Mouse (Mus musculus) thymus, postnatal 14 days (tissue): ENCODE data around the gene Nap1l5.
"Not testable (repeated sequence)": the region's sequence is repeated elsewhere in the genome, so short reads cannot be mapped to it uniquely, and the experiment has no call there.

Experiments
- DNase-seq: peaks from one replicate; pipeline ENCODE4 v3.0.0; 2021

The Nap1l5 gene

DNA sequence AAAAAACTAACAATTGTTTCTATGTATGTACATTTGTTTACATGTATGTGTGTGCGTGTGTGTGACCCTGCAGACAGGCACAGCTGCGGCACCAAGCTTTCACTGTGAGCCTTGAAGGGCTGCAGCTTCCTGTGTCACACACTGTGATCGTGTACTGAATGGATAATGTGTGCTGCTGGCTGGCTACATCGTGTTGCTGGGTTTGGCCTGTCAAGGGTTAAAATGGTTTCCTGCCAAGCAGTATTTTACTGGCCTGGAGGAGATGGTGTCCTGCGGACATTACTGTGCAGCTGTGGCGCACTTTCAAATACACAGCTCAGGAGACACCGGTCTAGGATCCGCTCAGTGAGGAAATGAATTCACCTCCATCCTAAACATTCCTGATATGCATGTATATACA lies 3.7 kb downstream of the Nap1l5 start:
- peak; percentile 14 for DNase-seq

- DNase-seq: no peak
Observed at GRCm38 (mm10) chr6:58900536-58900935, 6.3 kb downstream of the Nap1l5 start.

DNA sequence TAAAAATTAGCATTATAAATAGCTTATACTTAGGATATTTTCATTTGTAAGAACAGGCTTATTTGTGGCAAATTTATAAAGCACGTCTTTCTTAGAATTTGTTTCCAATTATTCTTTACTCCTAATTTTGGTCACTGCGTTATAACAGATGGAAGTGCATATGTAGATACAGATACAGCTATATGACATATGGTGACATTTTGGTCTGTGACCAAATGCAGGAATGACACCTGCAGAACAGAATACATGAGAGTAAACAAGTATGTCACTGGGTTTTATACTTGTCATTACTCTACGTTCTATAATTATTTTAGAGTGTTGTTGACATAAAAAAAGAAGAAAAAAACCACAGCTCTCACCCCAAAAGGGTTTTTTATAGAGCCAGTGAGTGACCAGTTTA lies 7.8 kb downstream of the Nap1l5 start:
- no peak for DNase-seq

DNA sequence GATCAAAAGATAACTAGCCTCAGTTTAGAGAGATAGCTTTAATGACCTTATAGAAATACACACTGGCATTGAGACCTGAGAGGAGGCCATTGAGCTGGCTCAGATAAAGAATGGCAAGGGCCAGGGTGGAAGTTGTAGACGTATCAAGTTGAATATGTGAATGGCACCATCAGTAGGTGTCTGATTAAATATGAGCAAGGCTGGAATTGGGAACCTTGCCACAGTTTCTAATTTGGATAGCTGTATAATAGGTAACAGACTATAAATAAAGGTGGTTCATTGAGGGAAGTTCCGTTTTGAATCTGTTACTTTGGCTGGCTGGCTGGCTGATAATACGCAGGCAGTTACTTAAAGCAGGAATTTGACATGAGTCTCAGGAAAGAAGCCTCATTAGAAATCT lies 10.2 kb downstream of the Nap1l5 start:
- DNase-seq: no peak

DNA sequence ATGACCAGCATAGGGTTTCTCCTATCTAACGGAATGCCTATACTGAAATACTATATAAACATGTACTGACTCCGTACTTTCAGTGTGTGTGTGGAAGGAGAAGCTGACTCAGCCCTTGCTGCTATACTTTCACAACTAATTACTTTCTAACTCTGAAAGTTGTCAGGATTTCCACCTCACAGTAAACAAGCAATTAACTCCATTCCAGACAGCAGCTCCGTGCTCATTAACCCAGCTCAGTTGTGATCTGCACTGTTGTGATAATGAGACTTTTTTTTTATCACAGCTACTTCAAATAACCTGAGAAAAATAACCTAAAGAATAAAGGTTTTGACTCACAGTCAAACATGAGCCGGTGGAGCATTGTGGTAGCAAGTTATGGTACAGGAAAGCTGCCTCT lies 11.9 kb downstream of the Nap1l5 start:
- DNase-seq: no peak

DNA sequence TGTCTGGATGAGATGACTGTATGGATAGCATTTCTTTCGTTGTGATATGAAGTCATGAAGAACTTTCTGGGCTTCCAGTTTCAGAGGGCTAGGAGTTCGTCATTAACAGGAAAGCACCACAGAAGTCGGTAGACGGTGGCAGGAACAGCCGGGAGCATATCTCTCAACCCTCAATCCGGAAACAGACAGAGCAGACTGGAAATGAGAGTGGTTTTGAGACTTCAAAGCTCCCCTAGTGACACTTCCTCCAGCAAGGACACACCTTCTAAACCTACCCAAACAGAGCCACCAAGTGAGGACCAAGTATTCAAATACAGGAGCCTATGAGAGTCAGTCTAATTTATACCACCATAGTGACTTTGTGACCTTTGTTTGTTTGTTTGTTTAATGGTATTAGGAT lies 13.6 kb downstream of the Nap1l5 start:
- DNase-seq: peak; percentile 8

DNA sequence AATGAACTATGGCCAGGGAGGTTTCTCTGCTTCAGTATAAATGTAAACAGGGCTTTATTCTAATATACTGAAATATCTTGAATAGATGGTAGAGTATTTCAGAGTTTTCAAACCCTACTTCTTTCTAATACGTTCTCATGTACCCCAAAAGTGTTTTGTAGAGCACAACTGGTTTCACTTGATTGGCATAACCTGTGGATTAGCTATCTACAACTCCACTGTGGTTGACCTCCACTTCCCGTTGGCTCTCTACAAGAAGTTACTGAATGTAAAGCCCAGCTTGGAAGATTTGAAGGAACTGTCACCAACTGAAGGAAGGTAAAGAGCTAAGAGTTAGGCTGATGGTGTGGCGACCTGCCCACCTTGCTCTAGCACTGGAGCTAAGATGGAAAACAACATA lies 17.0 kb downstream of the Nap1l5 start:
- DNase-seq: no peak

GRCm38 (mm10) chr6:58882271-58882670 lies 24.6 kb downstream of the Nap1l5 start:
- no peak for DNase-seq

DNA sequence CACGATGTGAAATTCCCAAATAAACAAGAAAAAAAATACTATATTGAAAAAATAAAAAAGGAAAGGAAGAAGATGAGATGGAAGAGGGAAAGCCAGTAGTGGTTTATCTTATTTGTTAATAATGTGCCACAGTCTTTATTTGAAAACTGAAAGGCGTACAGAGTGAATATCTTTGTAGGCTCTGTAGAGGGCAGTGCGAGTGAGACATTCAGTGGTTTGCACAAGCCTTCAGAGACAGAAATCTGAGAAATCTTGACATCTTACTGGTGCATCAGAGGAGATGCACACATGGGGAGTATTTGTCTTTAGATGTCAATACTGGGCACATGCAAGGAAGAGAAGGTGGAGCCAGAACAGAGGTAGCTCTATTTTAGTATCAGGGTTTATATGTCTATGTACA lies 25.5 kb downstream of the Nap1l5 start:
- no peak for DNase-seq

GRCm38 (mm10) chr6:58880861-58881260 lies 26.0 kb downstream of the Nap1l5 start:
- DNase-seq: peak; percentile 21

DNA sequence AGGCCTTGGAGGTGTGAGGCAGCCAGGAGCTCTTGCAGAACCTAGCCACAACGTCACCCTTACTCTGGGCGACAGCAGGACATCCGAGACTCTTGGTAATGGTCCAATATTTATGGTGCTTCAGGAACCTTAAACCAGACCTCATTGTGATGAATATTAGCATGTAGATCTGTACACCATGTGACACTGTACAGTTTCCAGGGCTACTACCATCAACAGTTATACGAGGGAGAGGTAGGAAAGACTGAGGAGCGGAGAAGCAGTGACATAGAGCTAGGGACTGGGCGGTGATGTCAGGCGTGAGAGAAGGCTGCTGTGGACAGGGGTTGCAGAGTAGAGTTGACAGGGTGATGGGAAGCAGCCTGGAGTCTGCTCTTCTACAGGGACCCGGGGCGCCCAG lies 26.9 kb downstream of the Nap1l5 start:
- DNase-seq: no peak

- no peak for DNase-seq
Observed at GRCm38 (mm10) chr6:58879572-58879971, 27.3 kb downstream of the Nap1l5 start.

DNA sequence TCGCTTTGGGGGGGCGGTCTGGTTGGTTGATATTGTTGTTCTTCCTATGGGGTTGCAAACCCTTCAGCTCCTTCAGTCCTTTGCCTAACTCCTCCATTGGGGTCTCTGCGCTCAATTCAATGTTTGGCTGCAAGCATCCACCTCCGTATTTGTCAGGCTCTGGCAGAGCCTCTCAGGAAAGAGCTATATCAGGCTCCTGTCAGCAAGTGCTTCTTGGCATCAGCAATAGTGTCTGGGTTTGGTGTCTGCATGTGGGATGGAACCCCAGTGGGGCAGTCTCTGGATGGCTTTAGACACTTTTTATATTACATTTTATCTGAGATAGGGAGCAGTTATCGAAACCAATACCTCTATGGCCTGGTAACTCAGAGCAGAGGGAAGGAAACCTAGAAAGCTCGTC lies 39.0 kb downstream of the Nap1l5 start:
- not testable (repeated sequence) for DNase-seq

DNA sequence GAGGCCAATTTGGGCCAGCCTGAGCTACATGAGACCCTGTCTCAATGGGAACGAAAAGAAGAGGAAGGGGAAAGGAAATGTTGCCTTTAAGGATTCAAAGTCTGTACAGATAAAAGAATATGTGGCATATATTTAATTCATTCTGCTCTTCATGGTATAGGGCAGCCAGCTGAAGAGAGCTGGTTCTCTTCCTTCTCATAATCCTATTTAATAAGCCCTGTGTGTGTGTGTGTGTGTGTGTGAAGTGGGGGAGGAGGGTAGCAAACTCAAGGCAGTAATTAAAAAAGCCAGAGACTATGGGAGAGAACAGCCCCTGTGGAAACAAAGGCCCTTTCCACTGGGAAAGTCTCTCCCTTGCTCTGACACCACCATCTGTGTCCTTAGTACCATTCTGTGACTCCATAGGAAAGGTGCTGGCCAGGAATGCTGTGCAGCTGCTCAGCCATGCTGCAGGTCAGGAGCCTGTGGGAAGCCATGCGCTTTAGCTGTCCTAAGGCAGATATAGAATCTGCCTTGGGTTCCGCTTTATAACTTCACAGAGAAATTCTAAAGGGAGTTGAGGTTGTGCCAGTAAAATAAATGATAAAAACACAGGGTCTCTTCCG lies 43.1 kb downstream of the Nap1l5 start:
- no peak for DNase-seq

DNA sequence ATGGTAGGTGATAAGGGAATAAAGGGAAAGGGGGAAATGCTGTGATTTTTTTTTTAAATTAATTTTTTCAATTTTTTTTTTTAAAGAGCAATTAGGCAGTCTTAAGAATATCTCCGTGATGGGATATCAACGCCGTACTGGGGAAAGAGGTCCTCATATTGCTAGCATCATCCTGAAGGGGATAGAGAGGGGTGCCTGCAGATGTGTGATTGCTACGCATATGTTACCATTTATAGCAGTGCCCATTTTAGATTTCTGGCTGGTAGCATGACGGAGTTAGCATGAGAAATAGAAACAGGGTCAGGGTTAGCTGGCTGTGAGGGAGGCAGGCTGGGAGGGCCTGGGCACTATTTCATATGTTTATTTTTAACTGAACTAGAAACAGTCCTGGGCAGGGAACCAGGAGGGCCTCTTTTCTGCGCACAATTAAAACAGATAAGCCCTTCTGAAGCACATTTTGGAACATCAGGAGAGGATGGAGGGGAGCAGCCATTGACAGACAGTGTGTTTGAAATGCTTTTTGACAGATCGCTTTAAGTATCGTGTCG lies 44.4 kb downstream of the Nap1l5 start:
- no peak for DNase-seq

DNA sequence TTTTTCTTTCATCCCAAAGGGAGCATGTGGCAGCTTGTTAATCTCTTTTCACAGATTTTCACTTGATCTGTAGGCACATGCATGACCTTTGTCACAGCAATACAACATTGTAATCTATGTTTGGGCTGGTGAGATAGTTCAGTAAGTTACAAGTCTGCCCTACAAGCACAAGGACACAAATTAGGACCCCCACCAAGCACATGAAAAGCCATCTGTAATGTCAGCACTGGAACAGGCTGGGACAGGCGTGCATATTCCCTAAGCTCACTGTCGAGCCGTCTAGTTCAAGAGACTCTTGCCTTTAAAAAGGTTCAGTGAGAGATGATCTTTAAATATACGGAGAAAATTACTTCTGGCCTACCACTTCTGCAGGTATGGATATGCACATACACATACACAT lies 47.4 kb downstream of the Nap1l5 start:
- DNase-seq: no peak

GRCm38 (mm10) chr6:58856494-58856893 lies 50.4 kb downstream of the Nap1l5 start:
- no peak for DNase-seq

DNA sequence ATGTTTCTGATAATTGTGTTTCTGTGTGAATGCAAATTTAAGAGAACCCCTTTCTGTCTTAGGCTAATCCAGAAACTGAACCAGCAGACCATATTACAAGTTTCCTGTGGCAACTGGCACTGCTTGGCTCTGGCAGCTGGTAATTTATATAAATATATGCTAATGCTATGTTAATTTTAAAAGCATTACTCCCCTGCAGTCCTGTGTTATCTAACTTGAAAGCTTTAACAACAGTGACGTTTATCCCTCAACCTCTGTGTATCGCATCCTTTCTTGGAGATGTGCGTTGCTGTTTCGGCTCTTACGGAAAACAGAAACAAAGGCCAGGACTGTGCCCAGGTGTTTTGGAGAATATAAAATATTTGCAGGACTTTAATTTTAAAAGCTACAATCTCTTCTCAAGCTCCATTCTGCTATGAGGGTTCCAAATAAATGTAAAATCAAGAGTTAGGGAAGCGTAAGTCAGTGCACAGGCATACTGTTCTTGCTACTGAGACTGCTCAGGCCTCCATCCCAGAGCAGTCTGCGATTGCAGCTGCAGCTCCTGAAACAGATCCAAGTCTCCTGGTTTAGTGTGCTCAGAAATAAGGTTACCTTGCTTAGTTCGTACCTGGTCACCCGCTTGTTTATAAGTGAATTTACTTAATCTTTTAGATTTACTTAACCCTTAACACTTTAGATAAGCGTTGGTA lies 51.1 kb downstream of the Nap1l5 start:
- no peak for DNase-seq
